Mouse (Mus musculus): ENCODE data around the gene Gcgr. TPM values are rescaled to one million over a fixed set of nuclear protein-coding genes. Genes with fewer than 3 reads are reported as not detected.

Gene Gcgr
- total and polyA plus RNA-seq, 3 experiments, result not detected

DNA sequence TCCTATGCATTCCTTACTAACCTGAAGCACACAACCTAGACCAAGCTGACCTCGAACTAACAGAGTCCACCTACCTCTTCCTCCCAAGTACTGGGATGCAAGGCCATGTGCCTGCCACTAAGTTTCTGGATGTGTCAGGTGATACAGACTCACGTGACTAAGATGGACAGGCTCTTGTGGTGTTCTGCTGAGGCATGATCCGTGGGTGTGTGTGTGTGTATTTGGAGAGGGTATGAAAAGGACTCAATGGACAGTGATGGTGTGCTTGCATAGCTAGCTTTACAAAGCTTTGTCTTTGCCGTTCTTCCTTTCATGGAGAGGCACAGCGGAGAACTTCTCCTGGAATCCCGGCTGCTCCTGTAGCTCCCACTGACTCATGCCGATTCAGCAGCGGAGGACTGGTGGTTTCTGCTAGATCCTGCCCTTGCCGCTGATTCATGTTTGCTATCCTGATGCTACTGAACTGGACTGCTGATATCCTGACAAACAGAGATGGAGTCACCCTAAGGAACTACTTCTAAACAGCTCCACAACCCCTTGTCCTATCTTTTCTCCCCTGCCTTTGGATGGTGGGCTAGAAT lies 22.1 kb upstream of the Gcgr start:
- H3K79me2 ChIP-seq (ENCODE audit: control insufficient read depth, insufficient read depth, low read length, poor library complexity), result no peaks in the 10 kb centered on the region; the same call in 1 of the 2 replicates
- H3K9ac ChIP-seq (ENCODE audit: control insufficient read depth, low read depth, low read length, poor library complexity, severe bottlenecking), result no peak overlapping the region
- TF ChIP-seq USF1 (IDR thresholded peaks at IDR 0.05; ENCODE audit: low read depth, low read length) (peak; percentile 70; the same call in 1 of the 2 replicates), UBTF (IDR thresholded peaks at IDR 0.05; ENCODE audit: borderline replicate concordance, insufficient read depth, low read depth, low read length) (no peak)
- no peak for DNase-seq (ENCODE audit: low read depth, low spot score)
- peaks cover 21 to 29% of the 10 kb centered on the region in 2 experiments for H3K4me1 ChIP-seq (ENCODE audit: control insufficient read depth in 1 of 2, insufficient read depth in 2 of 2, low read length in 2 of 2)
- H3K9me3 ChIP-seq (replicated peaks; ENCODE audit: insufficient read depth, low read length), result no peaks in the 10 kb centered on the region
- H3K4me3 ChIP-seq (ENCODE audit: control insufficient read depth in 1 of 2, insufficient read depth in 1 of 2, low read depth in 2 of 2, low read length in 2 of 2), result no peak overlapping the region
- H3K27me3 ChIP-seq (ENCODE audit: control insufficient read depth in 1 of 2, insufficient read depth in 2 of 2, low read length in 2 of 2), result no peaks in the 10 kb centered on the region; a peak in 1 of 4 replicates
- peaks cover 0 to 20% of the 10 kb centered on the region in 2 experiments; a peak in 2 of 4 replicates for H3K36me3 ChIP-seq (ENCODE audit: control insufficient read depth in 1 of 2, insufficient read depth in 2 of 2, low read length in 2 of 2)
- H3K27ac ChIP-seq (ENCODE audit: control insufficient read depth, low read depth, low read length), result no peak overlapping the region

DNA sequence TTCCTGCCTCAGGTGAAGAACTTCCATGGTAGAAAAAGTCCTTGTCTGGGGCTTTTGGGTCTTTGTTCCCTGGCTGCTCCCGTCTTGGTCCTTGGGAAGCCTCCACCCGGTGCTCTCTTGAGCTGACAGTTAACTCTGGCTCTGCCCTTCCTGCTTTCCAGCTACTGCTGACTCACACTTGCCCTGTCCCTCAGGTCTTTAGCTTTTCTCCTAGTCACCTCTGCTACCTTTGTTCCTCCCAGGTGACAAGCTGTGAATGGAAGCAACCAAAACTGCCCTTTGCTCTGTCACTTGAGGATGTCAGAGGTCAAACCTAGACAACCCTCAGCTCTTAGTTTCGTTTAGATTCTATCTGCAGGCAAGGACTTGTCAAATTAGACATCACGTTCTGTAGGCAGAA lies 20.6 kb upstream of the Gcgr start:
- H3K9ac ChIP-seq (ENCODE audit: control insufficient read depth, low read depth, low read length, poor library complexity, severe bottlenecking), result peak overlapping the region; percentile 85
- no peaks in the 10 kb centered on the region for H3K27me3 ChIP-seq (ENCODE audit: control insufficient read depth in 1 of 2, insufficient read depth in 2 of 2, low read length in 2 of 2)
- H3K4me1 ChIP-seq (ENCODE audit: control insufficient read depth in 1 of 2, insufficient read depth in 2 of 2, low read length in 2 of 2), result peaks cover 21 to 29% of the 10 kb centered on the region in 2 experiments
- H3K36me3 ChIP-seq (ENCODE audit: control insufficient read depth in 1 of 2, insufficient read depth in 2 of 2, low read length in 2 of 2), result peaks cover 0 to 20% of the 10 kb centered on the region in 2 experiments; a peak in 2 of 4 replicates
- peak; percentile 74 for DNase-seq (ENCODE audit: low read depth, low spot score)
- no peaks in the 10 kb centered on the region; the same call in 1 of the 2 replicates for H3K79me2 ChIP-seq (ENCODE audit: control insufficient read depth, insufficient read depth, low read length, poor library complexity)
- H3K27ac ChIP-seq (ENCODE audit: control insufficient read depth, low read depth, low read length), result peak overlapping the region; percentile 91
- H3K4me3 ChIP-seq (ENCODE audit: control insufficient read depth in 1 of 2, insufficient read depth in 1 of 2, low read depth in 2 of 2, low read length in 2 of 2), result peak overlapping the region; percentile 55 to 75
- TF ChIP-seq MYB (IDR thresholded peaks at IDR 0.05; ENCODE audit: low read depth, low read length), result 0 out of 2 replicates have a peak, but pooled peaks have one; percentile 27
- TF ChIP-seq ELF1 (IDR thresholded peaks at IDR 0.05; ENCODE audit: low read depth, low read length), result peak; percentile 25
- TF ChIP-seq ZC3H11A (IDR thresholded peaks at IDR 0.05; ENCODE audit: low read depth, low read length), result 0 out of 2 replicates have a peak, but pooled peaks have one; percentile 11
- no peak for TF ChIP-seq RAD21 (IDR thresholded peaks at IDR 0.05; ENCODE audit: low read depth, low read length)
- no peak for TF ChIP-seq GATA1 (IDR thresholded peaks at IDR 0.05; ENCODE audit: low read depth, low read length)
- peak; percentile 38; the same call in 1 of the 2 replicates for TF ChIP-seq ZMIZ1 (IDR thresholded peaks at IDR 0.05; ENCODE audit: low read depth, low read length)
- peak in 1 of 2 experiments; percentile 37; a peak in 2 of 4 replicates for TF ChIP-seq EP300 (IDR thresholded peaks at IDR 0.05; ENCODE audit: low read depth in 1 of 2, low read length in 2 of 2)
- peak; percentile 25 for TF ChIP-seq NELFE (IDR thresholded peaks at IDR 0.05; ENCODE audit: low read depth, low read length)
- peak; percentile 8; the same call in 1 of the 2 replicates for TF ChIP-seq SIN3A (IDR thresholded peaks at IDR 0.05; ENCODE audit: low read length)
- H3K9me3 ChIP-seq (replicated peaks; ENCODE audit: insufficient read depth, low read length), result no peaks in the 10 kb centered on the region

DNA sequence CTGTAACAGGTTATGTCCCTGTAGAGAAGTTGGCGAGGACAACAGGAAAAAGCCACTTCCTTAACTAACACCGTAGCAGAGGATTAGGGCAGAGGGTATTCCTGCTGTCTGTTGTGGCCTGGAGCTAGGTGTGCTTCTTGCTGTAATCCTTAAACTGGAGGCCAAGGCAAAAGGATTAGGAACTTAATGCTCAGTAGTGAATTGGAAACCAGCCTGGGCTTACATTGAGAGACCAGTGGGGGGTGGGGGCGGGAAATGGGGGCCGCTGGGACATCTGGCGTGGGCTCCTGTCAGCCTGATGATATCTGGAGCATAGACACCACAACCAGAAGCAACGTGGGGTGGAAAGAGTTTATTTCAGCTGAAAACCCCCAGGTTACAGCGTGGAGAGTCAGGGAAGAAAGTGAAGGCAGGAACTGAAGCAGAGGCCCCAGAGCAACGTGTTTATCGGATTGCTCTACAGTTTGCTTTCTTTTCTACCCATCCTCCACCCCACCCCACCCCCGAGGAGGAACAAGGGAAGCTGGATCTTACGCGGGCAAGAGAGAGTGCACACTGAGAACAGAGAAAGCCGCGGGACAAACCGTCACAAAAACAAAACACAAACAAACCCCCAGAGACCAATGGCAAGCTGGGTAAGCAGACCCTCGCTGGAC lies 20.0 kb upstream of the Gcgr start:
- DNase-seq (ENCODE audit: low read depth, low spot score), result peak; percentile 94
- Histone ChIP-seq H3K4me1 (ENCODE audit: control insufficient read depth in 1 of 2, insufficient read depth in 2 of 2, low read length in 2 of 2) (peaks cover 21 to 32% of the 10 kb centered on the region in 2 experiments), H3K27ac (ENCODE audit: control insufficient read depth, low read depth, low read length) (peak overlapping the region; percentile 91), H3K4me3 (ENCODE audit: control insufficient read depth in 1 of 2, insufficient read depth in 1 of 2, low read depth in 2 of 2, low read length in 2 of 2) (peak overlapping the region; percentile 55 to 75), H3K36me3 (ENCODE audit: control insufficient read depth in 1 of 2, insufficient read depth in 2 of 2, low read length in 2 of 2) (peaks cover 0 to 20% of the 10 kb centered on the region in 2 experiments; a peak in 2 of 4 replicates), H3K27me3 (ENCODE audit: control insufficient read depth in 1 of 2, insufficient read depth in 2 of 2, low read length in 2 of 2) (no peaks in the 10 kb centered on the region), H3K79me2 (ENCODE audit: control insufficient read depth, insufficient read depth, low read length, poor library complexity) (no peaks in the 10 kb centered on the region; the same call in 1 of the 2 replicates), H3K9me3 (replicated peaks; ENCODE audit: insufficient read depth, low read length) (no peaks in the 10 kb centered on the region), H3K9ac (ENCODE audit: control insufficient read depth, low read depth, low read length, poor library complexity, severe bottlenecking) (peak overlapping the region; percentile 85)
- TF ChIP-seq TAL1 (IDR thresholded peaks at IDR 0.05; ENCODE audit: low read length), result peak; percentile 31
- peak; percentile 60 for TF ChIP-seq TCF12 (IDR thresholded peaks at IDR 0.05; ENCODE audit: low read depth, low read length)
- peak; percentile 89 for TF ChIP-seq SIN3A (IDR thresholded peaks at IDR 0.05; ENCODE audit: low read length)
- TF ChIP-seq POLR2AphosphoS2 (IDR thresholded peaks at IDR 0.05; ENCODE audit: low read length), result peak; percentile 82; the same call in 1 of the 2 replicates
- TF ChIP-seq GABPA (IDR thresholded peaks at IDR 0.05; ENCODE audit: low read depth, low read length), result no peak
- no peak for TF ChIP-seq CTCF (IDR thresholded peaks at IDR 0.05 in 2 of 3, conservative IDR thresholded peaks at IDR 0.05 in 1 of 3; ENCODE audit: control insufficient read depth in 1 of 3, insufficient read depth in 1 of 3, low read depth in 2 of 3, low read length in 3 of 3, poor library complexity in 1 of 3, severe bottlenecking in 1 of 3)
- TF ChIP-seq E2F4 (IDR thresholded peaks at IDR 0.05; ENCODE audit: borderline replicate concordance, low read depth, low read length), result peak; percentile 74; the same call in 1 of the 2 replicates
- TF ChIP-seq BHLHE40 (IDR thresholded peaks at IDR 0.05; ENCODE audit: borderline replicate concordance, low read depth, low read length), result peak; percentile 70
- no peak for TF ChIP-seq POLR2AphosphoS5 (IDR thresholded peaks at IDR 0.05; ENCODE audit: borderline replicate concordance, low read depth, low read length)
- TF ChIP-seq NELFE (IDR thresholded peaks at IDR 0.05; ENCODE audit: low read depth, low read length), result peak; percentile 77
- TF ChIP-seq TBP (IDR thresholded peaks at IDR 0.05; ENCODE audit: low read depth, low read length), result peak; percentile 86
- peak; percentile 96 for TF ChIP-seq MAZ (IDR thresholded peaks at IDR 0.05; ENCODE audit: low read depth, low read length)
- no peak for TF ChIP-seq ZC3H11A (IDR thresholded peaks at IDR 0.05; ENCODE audit: low read depth, low read length)
- TF ChIP-seq ELF1 (IDR thresholded peaks at IDR 0.05; ENCODE audit: low read depth, low read length), result peak; percentile 66; the same call in 1 of the 2 replicates
- peak; percentile 96 for TF ChIP-seq MYC (IDR thresholded peaks at IDR 0.05; ENCODE audit: low read depth, low read length)

Data from MEL (cell line).